Mouse (Mus musculus) midbrain, embryonic 13.5 days (tissue): ENCODE results near the gene Ccdc63. TPM values are rescaled to one million over a fixed set of nuclear protein-coding genes. Genes with fewer than 3 reads are reported as not detected.
"Not testable (repeated sequence)": the region's sequence is repeated elsewhere in the genome, so short reads cannot be mapped to it uniquely, and the experiment has no call there.

Source experiments
- ATAC-seq: fragments of 200-750 bp; cut with Nextera tagmentation; 2 replicates; pipeline ENCODE4 v1.8.0; 2017; ENCODE audit warnings: mild to moderate bottlenecking, moderate TSS enrichment, moderate library complexity
- H3K27ac ChIP-seq: fragments of 300-500 bp; sonication (generic); 2 replicates; pipeline ENCODE4 v1.5.1; 2015; ENCODE audit warnings: inconsistent platforms, mild to moderate bottlenecking, moderate library complexity
- H3K27me3 ChIP-seq: fragments of 300-500 bp; sonication (generic); 2 replicates; pipeline ENCODE4 v1.6.1; 2015; ENCODE audit warnings: mild to moderate bottlenecking, inconsistent platforms
- H3K36me3 ChIP-seq: fragments of 300-500 bp; sonication (generic); 2 replicates; pipeline ENCODE4 v1.6.1; 2015; ENCODE audit warnings: mild to moderate bottlenecking, inconsistent platforms
- H3K4me1 ChIP-seq: fragments of 300-500 bp; sonication (generic); replicated peaks from 2 replicates; pipeline ENCODE4 v1.6.1; 2015; ENCODE audit warnings: inconsistent platforms
- H3K4me2 ChIP-seq: fragments of 300-500 bp; sonication (generic); replicated peaks from 2 replicates; pipeline ENCODE4 v1.6.1; 2015; ENCODE audit warnings: moderate library complexity, mild to moderate bottlenecking, inconsistent platforms
- H3K4me3 ChIP-seq: fragments of 300-500 bp; sonication (generic); replicated peaks from 2 replicates; pipeline ENCODE4 v1.5.1; 2015; ENCODE audit warnings: mild to moderate bottlenecking, inconsistent platforms
- H3K9ac ChIP-seq: fragments of 300-500 bp; sonication (generic); replicated peaks from 2 replicates; pipeline ENCODE4 v1.6.1; 2015; ENCODE audit warnings: mild to moderate bottlenecking, inconsistent platforms
- H3K9me3 ChIP-seq: fragments of 300-500 bp; sonication (generic); 2 replicates; pipeline ENCODE4 v1.6.1; 2016; ENCODE audit warnings: mild to moderate bottlenecking, inconsistent platforms
- WGBS: fragments of 180-500 bp; shearing (Covaris S2); methylation state at CpG from one replicate; pipeline ENCODE4 v1.1.7; 2015; 5-methylcytosine and 5-hydroxymethylcytosine counted together
- polyA plus RNA-seq: library from polyadenylated mRNA; unstranded; fragments of >200 nt; fragmentation: Nextera tagmentation; extraction: Ambion mirVana; gene quantifications from 2 replicates; pipeline ENCODE4 v1.2.1, GENCODE M21; 2015

Ccdc63 gene
- polyA plus RNA-seq, 1 experiment from 2014 or later, result not detected

DNA sequence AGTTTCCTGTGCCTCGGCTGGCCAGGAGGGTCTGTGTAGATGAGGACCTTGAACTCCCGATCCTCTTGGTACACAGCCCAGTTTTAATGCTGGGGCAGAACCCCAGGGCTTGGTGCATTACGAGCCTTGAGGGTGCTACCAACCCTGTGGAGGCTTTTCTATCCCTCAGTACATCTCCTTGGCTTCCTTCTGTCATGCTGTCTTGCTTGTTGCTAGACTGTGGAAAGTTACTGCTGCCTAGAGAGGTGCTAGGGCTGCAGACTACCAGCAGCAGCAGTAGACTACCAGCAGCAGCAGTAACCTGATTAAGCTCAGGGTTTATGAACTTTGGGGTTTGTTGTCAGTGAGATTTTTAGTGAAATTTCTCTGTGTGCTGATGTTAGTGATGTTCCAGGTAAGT lies 23.4 kb upstream of the Ccdc63 start:
- no peak for ATAC-seq
- Histone ChIP-seq H3K27ac (no peak overlapping the region), H3K4me2 (0 out of 2 replicates have a peak overlapping the region, but pooled peaks have one; percentile 3), H3K9me3 (no peaks in the 10 kb centered on the region), H3K27me3 (no peaks in the 10 kb centered on the region), H3K36me3 (peaks cover 43% of the 10 kb centered on the region), H3K4me1 (peaks cover 86% of the 10 kb centered on the region), H3K9ac (no peak overlapping the region), H3K4me3 (no peak overlapping the region)
- 75% methylated on average over 3 of the region's 3 CpGs for WGBS

DNA sequence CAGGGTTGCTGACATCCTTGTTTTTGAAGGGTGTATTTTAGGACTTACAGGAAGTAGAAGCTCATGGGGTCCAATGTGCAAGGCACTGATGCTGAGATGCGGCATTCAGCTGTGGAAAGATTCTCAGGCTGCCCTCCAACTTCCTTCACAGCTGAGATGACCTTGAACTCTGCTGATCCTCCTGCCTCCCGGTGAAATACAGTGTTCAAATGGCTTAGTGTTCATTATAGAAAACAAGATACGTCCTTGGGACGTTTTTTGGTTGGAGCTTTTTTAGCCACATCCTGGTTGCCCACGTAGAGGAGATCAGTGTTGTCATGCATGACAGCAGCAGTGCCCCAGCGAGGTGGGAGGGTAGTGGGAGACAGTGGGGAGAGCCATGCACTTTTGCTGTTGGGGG lies 22.6 kb upstream of the Ccdc63 start:
- Histone ChIP-seq H3K4me2 (peak overlapping the region; percentile 36), H3K36me3 (peaks cover 34% of the 10 kb centered on the region), H3K27me3 (no peaks in the 10 kb centered on the region), H3K9ac (peak overlapping the region; percentile 53; the same call in 1 of the 2 replicates), H3K27ac (no peak overlapping the region), H3K4me3 (peak overlapping the region; percentile 17; the same call in 1 of the 2 replicates), H3K9me3 (no peaks in the 10 kb centered on the region), H3K4me1 (peaks cover 86% of the 10 kb centered on the region)
- no peak for ATAC-seq
- WGBS, result 55% methylated on average over 6 of the region's 6 CpGs

DNA sequence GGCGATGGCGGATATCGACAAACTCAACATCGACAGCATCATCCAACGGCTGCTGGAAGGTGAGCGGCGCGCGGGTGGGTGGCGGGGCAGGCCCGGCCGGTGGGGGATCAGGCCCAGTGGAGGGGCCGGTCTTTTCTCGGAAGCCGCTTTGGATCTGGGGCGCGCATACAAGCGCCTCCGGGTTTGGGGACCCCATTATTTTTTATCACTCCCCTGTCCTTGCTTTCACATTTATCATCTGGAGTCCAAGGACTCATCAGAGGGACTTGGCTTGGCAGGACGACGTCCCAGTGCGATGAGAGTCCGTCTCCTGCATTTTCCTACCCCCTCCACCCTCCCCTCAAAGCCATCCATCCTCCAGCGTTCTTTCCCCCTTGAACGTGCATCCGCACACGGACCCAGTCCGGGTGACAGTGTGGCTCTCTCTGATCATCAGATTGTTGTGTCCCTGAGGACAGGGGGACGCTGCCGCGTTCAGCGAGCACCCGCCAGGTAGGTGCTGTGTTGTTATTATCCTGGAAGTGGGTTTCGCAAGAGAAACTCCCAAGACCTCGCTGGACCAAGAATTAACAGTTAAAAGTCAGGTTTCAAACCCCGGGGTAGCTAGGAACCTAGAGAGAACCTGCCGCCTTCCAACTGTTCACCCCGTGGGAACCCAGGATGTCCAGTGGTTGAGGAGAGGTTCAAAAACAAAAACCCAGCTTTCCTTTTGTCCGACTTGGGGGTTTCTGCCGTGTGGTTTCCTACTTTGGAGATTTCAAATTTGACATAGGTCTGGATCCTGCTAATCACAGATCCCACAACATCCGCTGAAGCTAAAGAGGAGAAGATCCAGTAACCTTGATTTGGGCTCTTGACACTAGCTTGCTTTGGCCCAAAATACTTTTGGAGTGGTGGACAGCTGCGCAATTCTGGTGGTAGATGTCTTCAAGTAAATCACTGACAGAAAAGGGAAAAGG lies 18.2 kb upstream of the Ccdc63 start:
- peak overlapping the region; percentile 73 for H3K4me3 ChIP-seq
- H3K27me3 ChIP-seq, result peaks cover 3% of the 10 kb centered on the region; the same call in 1 of the 2 replicates
- H3K4me2 ChIP-seq, result peak overlapping the region; percentile 78
- H3K4me1 ChIP-seq, result peaks cover 60% of the 10 kb centered on the region
- H3K36me3 ChIP-seq, result peaks cover 13% of the 10 kb centered on the region; the same call in 1 of the 2 replicates
- 2% methylated on average over 42 of the region's 42 CpGs for WGBS
- peak overlapping the region; percentile 98 for H3K9ac ChIP-seq
- peak; percentile 62; the same call in 1 of the 2 replicates for ATAC-seq
- H3K27ac ChIP-seq, result peak overlapping the region; percentile 89
- no peaks in the 10 kb centered on the region for H3K9me3 ChIP-seq

DNA sequence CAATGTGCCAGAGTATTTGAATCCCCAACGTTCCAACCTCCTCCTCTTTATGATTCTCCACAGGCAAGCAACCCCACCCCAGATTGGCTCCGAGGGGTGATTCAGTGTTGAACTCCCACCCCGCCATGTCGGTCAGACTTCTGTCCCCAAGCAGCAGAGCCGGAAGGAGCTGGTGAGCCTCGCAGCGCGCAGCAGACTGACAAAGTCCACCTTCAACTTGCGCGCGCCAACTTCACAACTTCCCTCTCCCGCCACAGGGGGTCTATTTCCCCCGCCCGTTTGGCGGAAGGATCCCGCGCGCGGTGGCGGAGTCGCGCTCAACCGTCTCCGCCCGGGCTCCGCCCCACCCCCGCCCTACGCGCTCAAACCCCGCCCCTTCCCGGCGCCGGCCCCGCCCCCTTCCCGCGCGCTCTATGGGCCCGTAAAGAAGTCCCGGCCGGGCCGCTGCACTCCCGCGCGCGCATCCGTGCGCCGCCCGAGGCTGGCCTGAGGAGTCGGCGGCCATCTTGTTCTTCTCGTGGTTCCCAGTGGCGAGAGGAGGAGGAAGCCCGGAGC lies 17.3 kb upstream of the Ccdc63 start, which contains the start of gene Ppp1cc:
Gene Ppp1cc, plus strand, starts transcription at position 452 of the 555 bp plus-strand sequence.
- WGBS, result under 1% methylated on average over 51 of the region's 54 CpGs
- Histone ChIP-seq H3K36me3 (peaks cover 8% of the 10 kb centered on the region; the same call in 1 of the 2 replicates), H3K4me3 (peak within 1 kb of the TSS; percentile 73), H3K27me3 (peaks cover 3% of the 10 kb centered on the region; the same call in 1 of the 2 replicates), H3K27ac (peak within 1 kb of the TSS; percentile 89), H3K4me2 (peak within 1 kb of the TSS; percentile 78), H3K4me1 (peaks cover 51% of the 10 kb centered on the region), H3K9ac (peak within 1 kb of the TSS; percentile 98), H3K9me3 (no peaks in the 10 kb centered on the region)
- peak; percentile 93 for ATAC-seq

DNA sequence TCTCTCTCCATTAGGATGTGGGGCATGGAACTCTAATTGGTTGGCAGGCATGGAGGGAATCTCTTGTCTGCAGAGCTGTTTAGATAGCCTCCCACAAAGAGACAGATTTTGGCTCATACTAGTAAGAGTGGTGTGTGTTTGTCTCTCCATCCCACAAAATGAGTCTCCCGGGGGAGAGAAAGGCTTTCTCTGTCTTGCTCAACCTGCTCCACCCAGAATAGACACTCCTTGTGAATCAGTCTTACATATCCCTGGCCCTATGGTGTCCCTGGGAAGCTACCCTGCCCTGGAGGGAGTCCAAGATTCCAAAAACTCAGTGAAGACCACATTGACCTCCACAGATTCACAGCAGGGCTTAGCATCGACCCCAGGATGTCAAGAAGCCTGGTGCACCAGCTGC lies 15.9 kb upstream of the Ccdc63 start:
- no peak overlapping the region for H3K9ac ChIP-seq
- H3K4me3 ChIP-seq, result no peak overlapping the region
- ATAC-seq, result no peak
- H3K4me2 ChIP-seq, result no peak overlapping the region
- H3K36me3 ChIP-seq, result no peaks in the 10 kb centered on the region
- no peaks in the 10 kb centered on the region for H3K9me3 ChIP-seq
- H3K27ac ChIP-seq, result no peak overlapping the region
- peaks cover 3% of the 10 kb centered on the region; the same call in 1 of the 2 replicates for H3K27me3 ChIP-seq
- H3K4me1 ChIP-seq, result peaks cover 37% of the 10 kb centered on the region
- WGBS, result 89% methylated on average over 2 of the region's 2 CpGs

DNA sequence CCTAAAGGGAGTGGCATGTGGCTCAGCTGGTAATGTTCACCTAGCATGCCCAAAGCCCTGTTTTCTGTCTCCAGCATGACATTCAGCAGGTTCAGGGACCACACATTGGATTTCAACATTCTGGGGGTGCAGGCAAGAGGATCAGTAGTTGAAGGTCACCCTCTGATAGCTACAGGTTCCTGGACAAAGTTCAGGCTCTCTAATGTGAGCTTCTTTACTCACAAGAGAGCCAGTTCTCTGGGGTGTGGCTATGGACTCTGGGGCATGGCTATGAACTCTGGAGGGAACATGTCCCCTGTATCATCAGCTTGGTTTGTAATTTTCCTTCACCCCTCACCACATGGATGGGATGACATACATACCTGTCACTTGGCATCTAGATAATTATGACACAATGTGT lies 15.0 kb upstream of the Ccdc63 start:
- no peaks in the 10 kb centered on the region for H3K9me3 ChIP-seq
- H3K27ac ChIP-seq, result no peak overlapping the region
- no peak overlapping the region for H3K4me3 ChIP-seq
- H3K4me2 ChIP-seq, result no peak overlapping the region
- peaks cover 3% of the 10 kb centered on the region; the same call in 1 of the 2 replicates for H3K27me3 ChIP-seq
- H3K36me3 ChIP-seq, result no peaks in the 10 kb centered on the region
- no peak for ATAC-seq
- H3K9ac ChIP-seq, result no peak overlapping the region
- peaks cover 28% of the 10 kb centered on the region for H3K4me1 ChIP-seq

DNA sequence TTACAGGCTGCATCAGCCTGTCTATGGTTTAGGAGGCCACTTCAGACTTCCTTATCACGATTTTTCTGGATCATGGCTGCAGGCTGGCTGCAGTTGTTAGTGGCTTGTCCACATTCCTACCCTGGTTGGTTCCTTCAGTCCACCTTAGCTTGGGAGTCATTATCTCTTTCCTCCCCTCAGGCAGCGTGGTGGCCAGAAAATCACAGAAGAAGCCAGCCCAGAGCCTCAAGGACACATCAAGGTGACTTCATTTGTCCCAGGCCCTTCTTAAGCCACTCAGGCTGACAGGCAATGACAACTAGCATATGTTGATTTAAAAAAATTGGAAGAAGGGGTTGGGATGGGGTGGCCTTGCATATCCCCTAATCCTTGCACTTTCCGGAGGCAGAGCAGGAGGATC lies 14.2 kb upstream of the Ccdc63 start:
- H3K9me3 ChIP-seq, result no peaks in the 10 kb centered on the region
- H3K4me3 ChIP-seq, result no peak overlapping the region
- no peak overlapping the region for H3K27ac ChIP-seq
- H3K27me3 ChIP-seq, result peaks cover 3% of the 10 kb centered on the region; the same call in 1 of the 2 replicates
- no peaks in the 10 kb centered on the region for H3K36me3 ChIP-seq
- ATAC-seq, result no peak
- no peak overlapping the region for H3K4me2 ChIP-seq
- peaks cover 20% of the 10 kb centered on the region for H3K4me1 ChIP-seq
- 78% methylated on average over 3 of the region's 3 CpGs for WGBS
- no peak overlapping the region for H3K9ac ChIP-seq

DNA sequence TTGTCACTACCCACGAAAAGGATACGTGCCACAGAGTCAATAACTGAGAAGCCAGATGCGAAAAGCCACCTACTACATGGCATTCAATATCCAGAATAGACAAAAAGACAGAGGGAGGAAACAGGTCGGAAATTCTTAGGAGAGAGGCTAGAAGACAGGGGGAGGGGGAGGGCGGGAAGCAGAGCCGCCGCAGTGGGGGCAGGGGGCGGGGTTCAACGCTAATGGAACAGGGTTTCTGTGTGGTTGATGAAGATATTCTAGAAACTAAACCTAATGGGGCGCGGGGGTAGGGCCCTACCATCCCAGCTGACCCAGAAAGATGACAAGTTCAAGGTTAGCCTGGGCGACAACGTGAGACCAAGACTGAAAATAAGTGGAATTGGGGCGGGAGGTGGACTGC lies 13.4 kb upstream of the Ccdc63 start:
- H3K4me2 ChIP-seq, result no peak overlapping the region
- 35% methylated on average over 11 of the region's 14 CpGs for WGBS
- H3K36me3 ChIP-seq, result no peaks in the 10 kb centered on the region
- H3K4me3 ChIP-seq, result no peak overlapping the region
- H3K9me3 ChIP-seq, result no peaks in the 10 kb centered on the region
- no peak overlapping the region for H3K9ac ChIP-seq
- peaks cover 13% of the 10 kb centered on the region for H3K4me1 ChIP-seq
- no peak overlapping the region for H3K27ac ChIP-seq
- H3K27me3 ChIP-seq, result peaks cover 3% of the 10 kb centered on the region; the same call in 1 of the 2 replicates
- no peak for ATAC-seq

DNA sequence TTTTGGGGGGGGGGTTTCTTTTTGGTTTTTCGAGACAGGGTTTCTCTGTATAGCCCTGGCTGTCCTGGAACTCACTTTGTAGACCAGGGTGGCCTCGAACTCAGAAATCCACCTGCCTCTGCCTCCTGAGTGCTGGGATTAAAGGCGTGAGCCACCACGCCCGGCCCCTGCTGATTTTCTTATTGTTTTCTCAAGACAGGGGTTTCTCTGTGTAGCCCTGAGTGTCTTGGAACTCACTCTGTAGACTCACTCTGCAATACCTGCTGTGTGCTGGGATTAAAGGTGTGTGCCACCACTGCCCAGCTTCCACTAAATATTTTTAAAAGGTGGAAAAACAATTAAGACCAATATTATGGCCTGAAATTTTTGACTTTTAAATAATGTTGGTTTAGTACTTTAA lies 11.9 kb upstream of the Ccdc63 start:
- not testable (repeated sequence) for H3K27ac ChIP-seq, H3K4me2 ChIP-seq, ATAC-seq, H3K4me3 ChIP-seq, H3K9ac ChIP-seq, H3K36me3 ChIP-seq, H3K9me3 ChIP-seq, H3K27me3 ChIP-seq
- peaks cover 10% of the 10 kb centered on the region for H3K4me1 ChIP-seq
- 88% methylated on average over 5 of the region's 5 CpGs for WGBS

DNA sequence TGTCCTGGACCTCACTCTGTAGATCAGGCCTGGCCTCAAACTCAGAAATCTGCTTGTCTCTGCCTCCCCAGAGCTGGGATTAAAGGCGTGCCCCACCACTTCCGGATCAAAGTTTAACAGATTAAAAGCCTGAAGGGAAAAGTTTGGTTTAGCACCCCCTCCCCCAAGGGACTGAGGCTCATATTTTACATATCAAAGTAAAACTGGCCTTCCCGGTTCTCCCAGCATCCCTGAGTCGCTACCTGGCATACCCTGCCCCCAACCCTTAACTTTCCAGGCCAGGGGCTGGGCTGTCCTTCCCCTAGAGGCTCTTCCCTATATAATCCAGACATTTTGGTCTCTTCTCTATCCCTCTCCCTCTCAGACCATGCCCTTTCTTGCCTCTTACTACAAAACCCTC lies 8.6 kb upstream of the Ccdc63 start:
- no peak overlapping the region for H3K27ac ChIP-seq
- H3K4me1 ChIP-seq, result no peaks in the 10 kb centered on the region
- no peaks in the 10 kb centered on the region for H3K36me3 ChIP-seq
- no peak overlapping the region for H3K9ac ChIP-seq
- H3K4me3 ChIP-seq, result no peak overlapping the region
- WGBS, result 55% methylated on average over 4 of the region's 4 CpGs
- ATAC-seq, result no peak
- H3K27me3 ChIP-seq, result no peaks in the 10 kb centered on the region
- H3K4me2 ChIP-seq, result no peak overlapping the region
- H3K9me3 ChIP-seq, result no peaks in the 10 kb centered on the region

DNA sequence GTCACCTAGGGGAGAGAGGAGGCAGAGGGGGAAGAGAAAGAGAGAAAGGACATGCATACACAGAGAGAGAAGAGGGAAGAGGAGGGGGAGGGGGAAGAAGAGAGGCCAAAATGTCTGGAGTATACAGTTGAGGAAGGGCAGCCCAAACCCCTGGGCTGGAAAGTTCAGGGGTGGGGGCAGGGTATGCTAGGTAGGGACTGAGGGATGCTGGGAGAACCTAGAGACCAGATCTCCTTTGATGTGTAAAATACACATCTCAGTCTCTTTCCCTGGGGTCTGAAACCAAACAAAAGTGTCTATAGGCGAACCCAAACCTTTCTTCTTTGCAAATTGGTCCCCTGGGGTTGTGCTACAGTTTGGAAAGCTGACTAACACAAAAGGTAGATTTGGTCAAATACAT lies 7.5 kb upstream of the Ccdc63 start:
- H3K9ac ChIP-seq, result no peak overlapping the region
- no peaks in the 10 kb centered on the region for H3K4me1 ChIP-seq
- 63% methylated on average over 1 of the region's 1 CpGs for WGBS
- no peaks in the 10 kb centered on the region for H3K9me3 ChIP-seq
- no peak overlapping the region for H3K4me3 ChIP-seq
- H3K36me3 ChIP-seq, result no peaks in the 10 kb centered on the region
- no peak overlapping the region for H3K4me2 ChIP-seq
- no peak for ATAC-seq
- H3K27ac ChIP-seq, result no peak overlapping the region
- H3K27me3 ChIP-seq, result no peaks in the 10 kb centered on the region

DNA sequence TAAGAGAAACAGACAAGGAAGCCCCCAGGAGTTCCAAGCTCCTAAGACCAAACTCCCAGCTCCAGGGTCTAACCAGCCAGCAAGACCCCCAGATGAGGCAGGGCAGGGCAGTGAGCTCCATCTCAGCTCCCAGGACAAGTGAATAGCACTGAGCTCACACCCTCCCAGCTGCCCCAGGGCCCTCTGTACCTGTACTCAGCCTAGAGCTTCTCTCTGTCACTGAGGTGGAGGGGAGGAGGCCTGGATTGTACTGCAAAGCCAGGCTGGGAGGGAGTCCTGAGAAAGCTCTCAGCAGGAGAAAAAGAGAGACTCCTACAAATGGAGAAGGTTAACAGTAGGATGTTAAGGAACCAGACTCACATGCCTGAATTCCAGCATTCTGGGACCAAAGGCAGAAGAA lies 6.0 kb upstream of the Ccdc63 start:
- no peaks in the 10 kb centered on the region for H3K9me3 ChIP-seq
- no peaks in the 10 kb centered on the region for H3K36me3 ChIP-seq
- no peak for ATAC-seq
- H3K27ac ChIP-seq, result no peak overlapping the region
- no peaks in the 10 kb centered on the region for H3K4me1 ChIP-seq
- H3K4me3 ChIP-seq, result no peak overlapping the region
- H3K4me2 ChIP-seq, result no peak overlapping the region
- H3K27me3 ChIP-seq, result no peaks in the 10 kb centered on the region
- H3K9ac ChIP-seq, result no peak overlapping the region
